ENCODE assay signal across 22 mouse cellular contexts in the genomic region with DNA sequence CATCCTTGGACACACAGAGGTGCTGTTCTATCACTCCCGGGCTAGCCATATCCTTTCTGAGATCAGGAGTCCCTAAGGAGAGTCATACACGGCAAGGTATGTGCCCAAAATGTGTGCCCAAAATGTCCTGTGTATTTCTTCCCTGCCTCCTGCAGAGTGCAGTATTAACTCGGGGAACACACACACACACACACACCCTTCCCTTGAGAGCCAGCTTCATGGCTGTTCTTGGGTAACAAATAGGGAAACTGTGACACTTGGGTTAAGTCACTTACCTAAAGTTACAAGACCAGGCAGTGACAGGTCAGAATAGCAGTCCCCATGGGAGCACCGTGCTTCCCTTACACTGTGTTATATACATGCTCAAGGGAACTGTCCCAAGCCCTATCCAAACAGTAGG. TPM values are rescaled to one million over a fixed set of nuclear protein-coding genes. Genes with fewer than 3 reads are reported as not detected.
DNase-seq lines count a peak whose midpoint lies in the region; ATAC-seq and TF ChIP-seq lines count a peak whose summit lies in the region.
"Had no signal": no experiment of that assay in that cellular context is flagged by ENCODE, and none has a peak within 500 bp of the region (broad histone marks: within the 10 kb centered on the region; RNA-seq: fewer than 3 reads in every experiment).

No protein-coding gene starts in this region.

- no peak overlapping the region for H3K4me3 ChIP-seq in kidney, postnatal 0 days (replicated peaks; ENCODE audit: low read depth, low read length)
- H3K4me3 ChIP-seq in lung, postnatal 0 days (ENCODE audit: low read depth, low read length): no peak overlapping the region
- H3K4me3 ChIP-seq: embryonic facial prominence, embryonic 10.5 days; forebrain, embryonic 13.5 days; heart, embryonic 12.5 days; hindbrain, embryonic 10.5 days had no signal

- H3K4me1 ChIP-seq in kidney, postnatal 0 days (replicated peaks; ENCODE audit: insufficient read depth, low read length): no peaks in the 10 kb centered on the region
- no peaks in the 10 kb centered on the region for H3K4me1 ChIP-seq in lung, postnatal 0 days (ENCODE audit: insufficient read depth, low read depth, low read length)
- H3K4me1 ChIP-seq: forebrain, embryonic 13.5 days had no signal

- no peaks in the 10 kb centered on the region for H3K36me3 ChIP-seq in kidney, postnatal 0 days (ENCODE audit: insufficient read depth, low read length)
- H3K36me3 ChIP-seq in lung, postnatal 0 days (ENCODE audit: insufficient read depth, low read length): no peaks in the 10 kb centered on the region
- H3K36me3 ChIP-seq: embryonic facial prominence, embryonic 10.5 days; G1E; heart, embryonic 12.5 days; hindbrain, embryonic 10.5 days had no signal

- 70% methylated on average over 4 of the region's 4 CpGs for WGBS in kidney, postnatal 0 days
- WGBS in lung, postnatal 0 days: 70% methylated on average over 4 of the region's 4 CpGs

- no peaks in the 10 kb centered on the region for H3K27me3 ChIP-seq in kidney, postnatal 0 days (ENCODE audit: insufficient read depth, low read length)
- no peaks in the 10 kb centered on the region for H3K27me3 ChIP-seq in lung, postnatal 0 days (replicated peaks; ENCODE audit: insufficient read depth, low read length)
- H3K27me3 ChIP-seq: forebrain, embryonic 13.5 days; heart, embryonic 12.5 days had no signal

- H3K9ac ChIP-seq in kidney, postnatal 0 days (ENCODE audit: low read depth, low read length): no peak overlapping the region
- no peak overlapping the region for H3K9ac ChIP-seq in lung, postnatal 0 days (replicated peaks; ENCODE audit: low read depth)
- H3K9ac ChIP-seq: forebrain, embryonic 13.5 days; forebrain, postnatal 0 days; heart, embryonic 12.5 days; hindbrain, embryonic 14.5 days had no signal

- peak; percentile 18; the same call in 1 of the 2 replicates for TF ChIP-seq CTCF in kidney, postnatal 0 days (IDR thresholded peaks at IDR 0.05; ENCODE audit: low read depth)
- TF ChIP-seq CTCF in lung, postnatal 0 days (IDR thresholded peaks at IDR 0.05): peak; percentile 39

- H3K4me2 ChIP-seq in kidney, postnatal 0 days (ENCODE audit: low read length): no peak overlapping the region
- H3K4me2 ChIP-seq in lung, postnatal 0 days (replicated peaks; ENCODE audit: low read depth, low read length): no peak overlapping the region
- H3K4me2 ChIP-seq: forebrain, embryonic 13.5 days; heart, embryonic 12.5 days; hindbrain, embryonic 14.5 days had no signal

- H3K9me3 ChIP-seq in kidney, postnatal 0 days (replicated peaks; ENCODE audit: low read length): no peaks in the 10 kb centered on the region
- H3K9me3 ChIP-seq in lung, postnatal 0 days (ENCODE audit: low read length): no peaks in the 10 kb centered on the region
- H3K9me3 ChIP-seq: embryonic facial prominence, embryonic 10.5 days; forebrain, embryonic 13.5 days; G1E; heart, embryonic 12.5 days; hindbrain, embryonic 10.5 days had no signal

- H3K27ac ChIP-seq in kidney, postnatal 0 days: no peak overlapping the region
- no peak overlapping the region for H3K27ac ChIP-seq in lung, postnatal 0 days (ENCODE audit: low read length)
- H3K27ac ChIP-seq: embryonic facial prominence, embryonic 10.5 days; forebrain, embryonic 13.5 days; hindbrain, embryonic 10.5 days; hindbrain, embryonic 14.5 days had no signal

- no peak for DNase-seq in kidney, postnatal 0 days (ENCODE audit: low spot score)
- no peak for DNase-seq in kidney, postnatal 25 days
- no peak for DNase-seq in lung, postnatal 0 days (ENCODE audit: low spot score)
- no peak for DNase-seq in lung, postnatal 36 days
- DNase-seq in c-Kit-positive CD71-positive TER-119-positive erythroid progenitor cells, embryonic 14.5 days (ENCODE audit: low spot score): no peak
- DNase-seq: adrenal gland, postnatal 10 days; cerebellum, adult 18-20 months; cerebellum, postnatal 10 days; forebrain, postnatal 0 days; gastrocnemius, postnatal 25 days had no signal

- TF ChIP-seq EP300 in lung, postnatal 0 days (IDR thresholded peaks at IDR 0.05): no peak

- no peak for ATAC-seq in kidney, postnatal 0 days (replicated peaks; ENCODE audit: low FRiP score, low read depth)
- no peak for ATAC-seq in lung, postnatal 0 days
- peak; percentile 81 for ATAC-seq in megakaryocyte, adult 5-6 weeks (ENCODE audit: poor library complexity, severe bottlenecking)
- ATAC-seq: forebrain, embryonic 13.5 days; forebrain, postnatal 0 days had no signal

RNA-seq across cellular contexts. Expression of gene Aldh3b3, which starts 5.6 kb away (rescaled TPM):
- polyA plus RNA-seq in kidney, postnatal 0 days (2015; fragmentation: Nextera tagmentation; extraction: Ambion mirVana): 0.07 TPM in 1 of 2 replicates, not detected in the other
- 0.04 and 0.06 TPM in 2 replicates for polyA plus RNA-seq in lung, postnatal 0 days (2015; fragmentation: Nextera tagmentation; extraction: Ambion mirVana)
- total RNA-seq in megakaryocyte, adult 5-6 weeks (2015): 1.4 and 2.7 TPM in 2 replicates
- total RNA-seq in megakaryocyte, adult 5-6 weeks (2017): 2.4 TPM in 2 replicates
- total RNA-seq: forebrain, postnatal 0 days; gastrocnemius, adult 18-20 months; gastrocnemius, postnatal 25 days; granulocyte monocyte progenitor cell, adult 5-6 weeks had no signal
- polyA plus RNA-seq: embryonic facial prominence, embryonic 10.5 days; forebrain, embryonic 13.5 days; forebrain, postnatal 0 days; G1E; heart, embryonic 12.5 days; heart, embryonic 16.5 days; hindbrain, embryonic 10.5 days; hindbrain, embryonic 14.5 days had no signal

RNA-seq across cellular contexts. Expression of gene Aldh3b2, which starts 8.1 kb away (rescaled TPM):
- polyA plus RNA-seq in kidney, postnatal 0 days (2015; fragmentation: Nextera tagmentation; extraction: Ambion mirVana): 4.2 and 5.8 TPM in 2 replicates
- 0.47 and 0.71 TPM in 2 replicates for polyA plus RNA-seq in lung, postnatal 0 days (2015; fragmentation: Nextera tagmentation; extraction: Ambion mirVana)
- total RNA-seq in megakaryocyte, adult 5-6 weeks (2015): 0.18 and 2.2 TPM in 2 replicates
- 0.28 and 0.55 TPM in 2 replicates for total RNA-seq in megakaryocyte, adult 5-6 weeks (2017)
- total RNA-seq: granulocyte monocyte progenitor cell, adult 5-6 weeks had no signal
- polyA plus RNA-seq: forebrain, embryonic 13.5 days; G1E had no signal

RNA-seq across cellular contexts. Expression of gene Acy3, which starts 22.3 kb away (rescaled TPM):
- 83.9 and 92.6 TPM in 2 replicates for polyA plus RNA-seq in kidney, postnatal 0 days (2015; fragmentation: Nextera tagmentation; extraction: Ambion mirVana)
- 14.9 and 15.7 TPM in 2 replicates for polyA plus RNA-seq in lung, postnatal 0 days (2015; fragmentation: Nextera tagmentation; extraction: Ambion mirVana)
- total RNA-seq in megakaryocyte, adult 5-6 weeks (2015): 0.51 and 0.62 TPM in 2 replicates
- not detected in 2 replicates for total RNA-seq in megakaryocyte, adult 5-6 weeks (2017)

RNA-seq across cellular contexts. Expression of gene Tbx10, which starts 28.5 kb away (rescaled TPM):
- polyA plus RNA-seq in kidney, postnatal 0 days (2015; fragmentation: Nextera tagmentation; extraction: Ambion mirVana): 2.4 and 2.8 TPM in 2 replicates
- polyA plus RNA-seq in lung, postnatal 0 days (2015; fragmentation: Nextera tagmentation; extraction: Ambion mirVana): not detected in 2 replicates
- not detected in 2 replicates for total RNA-seq in megakaryocyte, adult 5-6 weeks (2015)
- total RNA-seq in megakaryocyte, adult 5-6 weeks (2017): not detected in 2 replicates
- total RNA-seq: adrenal gland, postnatal 10 days; forebrain, postnatal 0 days; G1E; gastrocnemius, adult 18-20 months; gastrocnemius, postnatal 25 days; granulocyte monocyte progenitor cell, adult 5-6 weeks; heart, adult 8-10 months; heart, postnatal 25 days had no signal
- polyA plus RNA-seq: forebrain, embryonic 13.5 days; forebrain, postnatal 0 days; G1E; heart, embryonic 12.5 days; heart, embryonic 16.5 days had no signal

RNA-seq across cellular contexts. Expression of gene Unc93b1, which starts 29.0 kb away (rescaled TPM):
- 24.2 and 25.5 TPM in 2 replicates for polyA plus RNA-seq in kidney, postnatal 0 days (2015; fragmentation: Nextera tagmentation; extraction: Ambion mirVana)
- polyA plus RNA-seq in lung, postnatal 0 days (2015; fragmentation: Nextera tagmentation; extraction: Ambion mirVana): 40.0 and 45.5 TPM in 2 replicates
- total RNA-seq in megakaryocyte, adult 5-6 weeks (2015): 242 and 258 TPM in 2 replicates
- total RNA-seq in megakaryocyte, adult 5-6 weeks (2017): 447 and 483 TPM in 2 replicates
